Mouse (Mus musculus): ENCODE results near the gene Klra3. TPM values are rescaled to one million over a fixed set of nuclear protein-coding genes. Genes with fewer than 3 reads are reported as not detected.

Klra3 gene
- 1 to 10 TPM in 1 of 2 experiments, under 1 TPM in 1; 0.62 to 1.5 TPM for total RNA-seq (2023)

DNA sequence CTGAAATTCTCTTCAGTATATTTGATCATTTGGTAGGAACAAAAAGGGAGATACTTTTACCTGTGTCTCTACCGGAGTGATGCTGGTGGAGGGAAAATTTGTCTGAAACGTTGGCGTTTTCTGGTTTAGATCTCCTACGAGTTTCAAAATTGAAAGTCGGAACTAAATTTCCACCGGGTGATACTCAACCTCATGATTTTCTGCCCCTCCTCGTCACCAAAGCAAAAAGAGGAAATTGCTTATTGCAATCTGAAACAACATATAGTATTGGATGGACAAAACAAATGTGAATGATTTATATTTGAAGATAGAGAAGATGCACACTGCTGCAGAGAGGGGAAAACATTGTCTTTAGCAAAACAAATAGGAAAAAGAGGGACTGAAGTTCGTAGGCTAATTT lies at the start of gene Klra3:
Gene Klra3 (minus strand): TSS at position 164 of the 400 bp plus-strand sequence.

GRCm38 (mm10) chr6:130386750-130387149 lies 49.4 kb upstream of the Klra3 start, which contains the start of gene Klra1:
Klra1 (minus strand) TSS chr6:130386874.

GRCm38 (mm10) chr6:130281828-130282227 lies 55.5 kb downstream of the Klra3 start, which contains the start of gene Klra10:
Klra10 (minus strand) TSS chr6:130281928.

Other genes with a start within 250 kb of the Klra3 start
- gene Klra8, start 207.7 kb downstream of the Klra3 start, total RNA-seq (2023) = under 1 TPM; 0.47 to 0.78 TPM
- not detected for gene Klra9, start 144.5 kb downstream of the Klra3 start, total RNA-seq (2023)
- not detected for gene Klra7, start 104.3 kb downstream of the Klra3 start, total RNA-seq (2023)
- under 1 TPM; 0.71 to 0.93 TPM for gene Klra10, start 55.6 kb downstream of the Klra3 start, total RNA-seq (2023)
- gene Klra1, start 49.3 kb upstream of the Klra3 start, total RNA-seq (2023) = 1 to 10 TPM; 1.9 to 2.1 TPM

All from B cell, adult 67 days (primary cell).